Mouse (Mus musculus) spleen, adult 2 months (tissue): ENCODE results near the gene Coil. TPM values are rescaled to one million over a fixed set of nuclear protein-coding genes. Genes with fewer than 3 reads are reported as not detected.

Experiments used
- DNase-seq, 2 experiments: peaks; one replicate each; pipeline versions ENCODE4 v3.0.0 to v3.0.0-alpha.2; 2012 to 2021; ENCODE audit warnings: low spot score in 2 of 2, low read depth in 1 of 2
- H3K27ac ChIP-seq: fragments of 200-500 bp; 2 replicates; pipeline ENCODE4 v1.5.1; 2012; ENCODE audit warnings: low read length, inconsistent platforms; ENCODE audit not compliant: insufficient read depth
- H3K27me3 ChIP-seq: fragments of 200-500 bp; 2 replicates; pipeline ENCODE4 v1.6.1; 2012; ENCODE audit warnings: mild to moderate bottlenecking, moderate library complexity, low read length, inconsistent platforms; ENCODE audit not compliant: control insufficient read depth, insufficient read depth
- H3K36me3 ChIP-seq: fragments of 200-500 bp; 2 replicates; pipeline ENCODE4 v1.6.1; 2012; ENCODE audit warnings: mild to moderate bottlenecking, low read length, inconsistent platforms; ENCODE audit not compliant: control insufficient read depth, insufficient read depth
- H3K4me1 ChIP-seq: fragments of 200-500 bp; 2 replicates; pipeline ENCODE4 v1.6.1; 2011; ENCODE audit warnings: inconsistent platforms; ENCODE audit not compliant: control insufficient read depth, insufficient read depth, insufficient read length
- H3K4me3 ChIP-seq: fragments of 200-500 bp; 2 replicates; pipeline ENCODE4 v1.5.1; 2011; ENCODE audit warnings: mild to moderate bottlenecking, inconsistent platforms; ENCODE audit not compliant: insufficient read depth, insufficient read length; ENCODE audit errors: extremely low read depth
- CTCF ChIP-seq: fragments of 200-500 bp; IDR thresholded peaks from 2 replicates; pipeline ENCODE4 v1.5.1; 2011; ENCODE audit warnings: mild to moderate bottlenecking, inconsistent platforms; ENCODE audit not compliant: insufficient read depth, insufficient read length, insufficient replicate concordance; ENCODE audit errors: extremely low read depth
- POLR2A ChIP-seq: fragments of 200-500 bp; IDR thresholded peaks from 2 replicates; pipeline ENCODE4 v1.6.1; 2011; ENCODE audit warnings: low read depth, low read length, inconsistent platforms
- WGBS: fragments of 180-500 bp; shearing (Covaris S2); methylation state at CpG from one replicate; pipeline ENCODE4 v1.1.7; 2018; 5-methylcytosine and 5-hydroxymethylcytosine counted together
- polyA plus RNA-seq: library from polyadenylated mRNA; depleted of rRNA; stranded (reverse); fragments of >200 nt; gene quantifications from 2 replicates; pipeline ENCODE4 v1.2.3, GENCODE M21; 2012

The Coil gene
- polyA plus RNA-seq, 1 experiment: 4.0 TPM

- Histone ChIP-seq H3K27ac (peak overlapping the region; percentile 9; the same call in 1 of the 2 replicates), H3K27me3 (no peaks in the 10 kb centered on the region), H3K36me3 (peaks cover 20% of the 10 kb centered on the region), H3K4me1 (peaks cover 17% of the 10 kb centered on the region; the same call in 1 of the 2 replicates), H3K4me3 (no peak overlapping the region)
- no peak for DNase-seq
- no peak for TF ChIP-seq CTCF
- TF ChIP-seq POLR2A: no peak
- WGBS: 54% methylated on average over 8 of the region's 8 CpGs
Measured at GRCm38 (mm10) chr11:89022120-89022731, 52.2 kb downstream of the Coil start.

GRCm38 (mm10) chr11:89023477-89023876 is 53.4 kb downstream of the Coil start:
- Histone ChIP-seq H3K27ac (peak overlapping the region; percentile 96), H3K36me3 (peaks cover 11% of the 10 kb centered on the region), H3K4me1 (peaks cover 26% of the 10 kb centered on the region; the same call in 1 of the 2 replicates), H3K27me3 (no peaks in the 10 kb centered on the region), H3K4me3 (no peak overlapping the region)
- DNase-seq: no peak
- TF ChIP-seq POLR2A: no peak
- no peak for TF ChIP-seq CTCF
- 83% methylated on average over 10 of the region's 10 CpGs for WGBS

GRCm38 (mm10) chr11:89024181-89024881 is 54.3 kb downstream of the Coil start:
- peaks cover 6% of the 10 kb centered on the region for H3K36me3 ChIP-seq
- no peaks in the 10 kb centered on the region for H3K27me3 ChIP-seq
- H3K4me3 ChIP-seq: peak overlapping the region; percentile 40; the same call in 1 of the 2 replicates
- peaks cover 34% of the 10 kb centered on the region; the same call in 1 of the 2 replicates for H3K4me1 ChIP-seq
- TF ChIP-seq POLR2A: no peak; the same call in 1 of the 2 replicates
- TF ChIP-seq CTCF: no peak
- peak; percentile 69 to 88 for DNase-seq
- H3K27ac ChIP-seq: peak overlapping the region; percentile 96
- WGBS: 31% methylated on average over 11 of the region's 11 CpGs

DNA sequence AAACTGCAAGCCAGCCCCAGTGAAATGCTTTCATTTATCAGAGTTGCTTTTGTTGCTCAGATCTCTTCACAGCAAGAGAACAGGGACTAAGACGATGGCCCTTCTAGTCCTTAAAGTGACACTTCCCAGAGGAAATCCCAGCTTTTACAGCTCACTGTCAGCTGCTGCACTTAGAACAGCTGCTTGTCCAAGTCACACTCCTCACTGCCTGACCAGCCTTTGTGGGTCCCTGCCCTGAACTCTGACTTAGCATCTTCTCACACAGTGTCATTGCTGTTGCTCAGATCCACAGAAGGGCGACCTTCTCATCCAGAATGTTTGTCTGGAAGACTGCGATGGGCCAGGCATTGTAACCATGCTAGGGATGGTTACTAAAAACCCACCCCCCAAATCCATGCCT is 55.6 kb downstream of the Coil start:
- Histone ChIP-seq H3K4me1 (peaks cover 34% of the 10 kb centered on the region; the same call in 1 of the 2 replicates), H3K27me3 (no peaks in the 10 kb centered on the region), H3K36me3 (no peaks in the 10 kb centered on the region; the same call in 1 of the 2 replicates), H3K4me3 (no peak overlapping the region), H3K27ac (peak overlapping the region; percentile 96)
- TF ChIP-seq CTCF (no peak), POLR2A (no peak)
- WGBS: 92% methylated on average over 3 of the region's 3 CpGs
- DNase-seq: no peak

GRCm38 (mm10) chr11:89026117-89026516 is 56.1 kb downstream of the Coil start:
- no peak for DNase-seq
- Histone ChIP-seq H3K4me1 (peaks cover 34% of the 10 kb centered on the region; the same call in 1 of the 2 replicates), H3K27me3 (no peaks in the 10 kb centered on the region), H3K4me3 (no peak overlapping the region), H3K36me3 (no peaks in the 10 kb centered on the region), H3K27ac (peak overlapping the region; percentile 17)
- no peak for TF ChIP-seq CTCF
- TF ChIP-seq POLR2A: no peak
- WGBS: 94% methylated on average over 3 of the region's 3 CpGs

- no peak for TF ChIP-seq CTCF
- no peak for TF ChIP-seq POLR2A
- no peaks in the 10 kb centered on the region for H3K36me3 ChIP-seq
- peak overlapping the region; percentile 89 for H3K27ac ChIP-seq
- peak; percentile 64 to 73 for DNase-seq
- WGBS: 5% methylated on average over 10 of the region's 10 CpGs
- peak overlapping the region; percentile 44; the same call in 1 of the 2 replicates for H3K4me3 ChIP-seq
- H3K4me1 ChIP-seq: peaks cover 34% of the 10 kb centered on the region; the same call in 1 of the 2 replicates
- H3K27me3 ChIP-seq: no peaks in the 10 kb centered on the region
Measured at GRCm38 (mm10) chr11:89027955-89028361, 57.9 kb downstream of the Coil start.
